Mouse (Mus musculus): ENCODE data around the gene Fcgrt. TPM values are rescaled to one million over a fixed set of nuclear protein-coding genes. Genes with fewer than 3 reads are reported as not detected.
A peak's percentile ranks its signal among the peaks of the same experiment; 100 is the strongest.

Gene Fcgrt
- polyA plus RNA-seq, 1 experiment: 120 TPM

DNA sequence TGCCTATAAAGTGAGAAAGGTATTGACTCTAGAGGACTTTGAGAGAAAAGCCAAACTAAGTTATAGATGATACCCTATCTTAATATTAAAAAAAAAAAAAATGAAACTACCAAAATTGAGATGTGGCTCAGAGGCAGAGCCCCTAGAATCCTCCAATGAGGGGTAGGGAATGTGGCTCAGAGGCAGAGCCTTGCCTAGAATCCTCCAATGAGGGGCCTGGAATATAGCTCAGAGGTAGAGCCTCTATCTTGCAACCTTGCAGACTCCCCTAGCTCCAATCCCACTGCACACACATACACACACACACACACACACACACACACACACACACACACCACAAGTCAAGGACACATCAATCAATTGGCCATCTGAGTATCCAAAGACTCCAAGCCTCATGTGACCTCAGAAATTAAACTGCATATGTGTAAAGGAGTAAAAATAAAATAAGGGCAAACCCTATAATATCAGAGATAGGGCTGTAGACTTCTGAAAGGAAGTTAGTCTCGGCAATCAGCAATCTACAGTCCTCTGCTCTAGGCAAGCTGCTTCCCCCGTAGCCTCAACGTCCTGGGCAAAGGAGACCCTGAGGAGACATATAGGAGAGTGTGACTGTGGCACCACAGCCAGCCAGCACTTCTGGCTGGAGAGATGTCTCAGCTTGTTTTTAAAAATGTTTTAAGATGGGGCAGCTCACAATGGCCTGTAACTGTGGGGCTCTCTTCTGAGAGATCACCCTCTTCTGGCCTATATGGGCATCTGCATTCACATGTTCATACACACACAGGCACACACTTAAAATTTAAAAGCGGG, 36.3 kb downstream of the Fcgrt start:
- WGBS: 83% methylated on average over 4 of the region's 4 CpGs
- TF ChIP-seq CTCF (IDR thresholded peaks at IDR 0.05; ENCODE audit: insufficient read depth, low read length) (no peak), POLR2A (IDR thresholded peaks at IDR 0.05; ENCODE audit: borderline replicate concordance, extremely low read depth, low read depth, low read length) (no peak)
- no peak for DNase-seq
- H3K4me3 ChIP-seq (replicated peaks; ENCODE audit: extremely low read depth, low read depth, low read length): no peak overlapping the region
- H3K4me1 ChIP-seq (ENCODE audit: control insufficient read depth, insufficient read depth, low read length): no peaks in the 10 kb centered on the region; the same call in 1 of the 2 replicates

GRCm38 (mm10) chr7:45062239-45062835, 41.3 kb downstream of the Fcgrt start, which contains the start of the genes Nosip and Prrg2:
Gene Nosip, plus strand, starts transcription at chr7:45062429.
Gene Prrg2, minus strand, starts transcription at chr7:45062677.
- DNase-seq: peak; percentile 89
- under 1% methylated on average over 31 of the region's 31 CpGs for WGBS
- Histone ChIP-seq H3K4me1 (ENCODE audit: control insufficient read depth, insufficient read depth, low read length) (peaks cover 7% of the 10 kb centered on the region), H3K4me3 (replicated peaks; ENCODE audit: extremely low read depth, low read depth, low read length) (peak within 1 kb of the TSS; percentile 99)
- TF ChIP-seq POLR2A (IDR thresholded peaks at IDR 0.05; ENCODE audit: borderline replicate concordance, extremely low read depth, low read depth, low read length): peak; percentile 87; the same call in 1 of the 2 replicates
- TF ChIP-seq CTCF (IDR thresholded peaks at IDR 0.05; ENCODE audit: insufficient read depth, low read length): no peak

DNA sequence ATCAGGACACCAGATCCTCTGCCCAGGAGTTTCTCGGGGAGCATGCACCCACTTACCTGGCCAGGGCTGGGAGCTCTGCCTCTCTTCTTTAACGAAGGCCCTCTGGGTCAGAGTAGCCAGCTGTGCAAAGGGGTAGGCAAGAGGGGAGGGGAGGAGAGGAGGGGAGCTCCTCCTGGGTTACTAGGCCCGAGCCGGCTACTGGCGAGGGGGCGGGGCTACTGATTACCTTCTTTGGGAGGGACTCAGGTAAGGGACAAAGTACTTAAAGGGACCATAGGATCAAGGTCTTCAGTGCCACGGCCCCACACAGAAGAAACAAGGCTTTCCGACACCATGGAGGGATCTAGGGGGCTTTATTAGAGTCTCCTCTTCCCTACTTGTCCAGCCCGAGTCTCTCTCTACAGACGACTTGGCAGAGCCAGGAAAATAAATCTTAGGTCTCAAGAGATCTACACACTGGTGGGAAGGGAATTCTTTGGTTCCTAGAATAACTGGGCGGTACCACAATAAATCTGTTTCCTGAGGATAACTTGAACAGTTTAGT, 42.0 kb downstream of the Fcgrt start:
- peaks cover 7% of the 10 kb centered on the region for H3K4me1 ChIP-seq (ENCODE audit: control insufficient read depth, insufficient read depth, low read length)
- peak overlapping the region; percentile 52 for H3K4me3 ChIP-seq (replicated peaks; ENCODE audit: extremely low read depth, low read depth, low read length)
- 14% methylated on average over 11 of the region's 11 CpGs for WGBS
- DNase-seq: peak; percentile 71
- TF ChIP-seq POLR2A (IDR thresholded peaks at IDR 0.05; ENCODE audit: borderline replicate concordance, extremely low read depth, low read depth, low read length) (no peak), CTCF (IDR thresholded peaks at IDR 0.05; ENCODE audit: insufficient read depth, low read length) (no peak)

DNA sequence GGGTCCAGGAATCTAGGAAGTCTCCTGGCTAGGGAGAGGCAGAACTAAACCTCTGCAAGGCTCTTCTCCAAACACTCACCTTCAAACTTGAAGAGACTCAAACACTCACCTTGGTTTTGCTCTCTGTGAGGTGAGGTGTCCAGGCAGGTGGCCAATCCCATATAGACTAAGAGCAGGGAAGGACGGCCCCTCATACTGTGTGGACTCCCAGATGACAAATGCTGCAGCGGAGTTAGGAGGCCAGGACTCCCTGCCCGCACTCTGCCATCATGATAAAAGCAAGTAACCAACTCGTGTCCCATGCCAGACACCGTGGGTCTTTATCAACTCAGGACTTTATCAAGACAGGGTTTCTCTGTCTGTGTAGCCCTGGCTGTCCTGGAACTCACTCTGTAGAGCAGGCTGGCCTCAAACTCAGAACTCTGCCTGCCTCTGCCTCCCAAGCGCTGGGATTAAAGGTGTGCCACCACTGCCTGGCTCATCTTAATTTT, 43.0 kb downstream of the Fcgrt start:
- 85% methylated on average over 6 of the region's 6 CpGs for WGBS
- Histone ChIP-seq H3K4me1 (ENCODE audit: control insufficient read depth, insufficient read depth, low read length) (peaks cover 7% of the 10 kb centered on the region), H3K4me3 (replicated peaks; ENCODE audit: extremely low read depth, low read depth, low read length) (no peak overlapping the region)
- DNase-seq: no peak
- TF ChIP-seq POLR2A (IDR thresholded peaks at IDR 0.05; ENCODE audit: borderline replicate concordance, extremely low read depth, low read depth, low read length) (no peak), CTCF (IDR thresholded peaks at IDR 0.05; ENCODE audit: insufficient read depth, low read length) (no peak)

- no peak overlapping the region for H3K4me3 ChIP-seq (replicated peaks; ENCODE audit: extremely low read depth, low read depth, low read length)
- H3K4me1 ChIP-seq (ENCODE audit: control insufficient read depth, insufficient read depth, low read length): peaks cover 7% of the 10 kb centered on the region
- no peak for DNase-seq
- TF ChIP-seq POLR2A (IDR thresholded peaks at IDR 0.05; ENCODE audit: borderline replicate concordance, extremely low read depth, low read depth, low read length) (no peak), CTCF (IDR thresholded peaks at IDR 0.05; ENCODE audit: insufficient read depth, low read length) (no peak)
- 77% methylated on average over 10 of the region's 10 CpGs for WGBS
Measured at GRCm38 (mm10) chr7:45058607-45059571, 44.8 kb downstream of the Fcgrt start.

DNA sequence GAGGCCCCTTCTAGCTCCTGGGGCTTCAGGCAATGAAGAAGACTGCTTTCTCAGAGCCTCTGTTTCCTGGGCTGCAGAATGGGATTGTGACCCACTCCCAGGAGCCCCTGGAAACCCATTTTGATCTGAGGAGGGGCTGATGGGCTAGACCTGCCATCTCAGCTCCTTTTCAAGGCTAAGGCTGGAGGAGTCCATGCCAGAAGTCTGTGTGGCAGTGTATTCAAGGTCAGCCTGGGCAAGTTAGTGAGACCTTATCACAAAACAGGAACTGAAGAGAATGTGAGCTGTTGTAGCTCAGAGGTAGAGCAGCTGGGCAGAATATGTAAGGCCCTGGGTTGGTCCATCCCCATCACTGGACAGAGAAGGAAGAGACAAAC, 46.7 kb downstream of the Fcgrt start:
- no peak for TF ChIP-seq CTCF (IDR thresholded peaks at IDR 0.05; ENCODE audit: insufficient read depth, low read length)
- no peak for TF ChIP-seq POLR2A (IDR thresholded peaks at IDR 0.05; ENCODE audit: borderline replicate concordance, extremely low read depth, low read depth, low read length)
- H3K4me3 ChIP-seq (replicated peaks; ENCODE audit: extremely low read depth, low read depth, low read length): no peak overlapping the region
- no peak for DNase-seq
- peaks cover 8% of the 10 kb centered on the region for H3K4me1 ChIP-seq (ENCODE audit: control insufficient read depth, insufficient read depth, low read length)

GRCm38 (mm10) chr7:45056329-45056971, 47.2 kb downstream of the Fcgrt start:
- DNase-seq: no peak
- TF ChIP-seq CTCF (IDR thresholded peaks at IDR 0.05; ENCODE audit: insufficient read depth, low read length) (no peak), POLR2A (IDR thresholded peaks at IDR 0.05; ENCODE audit: borderline replicate concordance, extremely low read depth, low read depth, low read length) (no peak)
- WGBS: 66% methylated on average over 14 of the region's 14 CpGs
- no peak overlapping the region for H3K4me3 ChIP-seq (replicated peaks; ENCODE audit: extremely low read depth, low read depth, low read length)
- H3K4me1 ChIP-seq (ENCODE audit: control insufficient read depth, insufficient read depth, low read length): peaks cover 9% of the 10 kb centered on the region

- H3K4me1 ChIP-seq (ENCODE audit: control insufficient read depth, insufficient read depth, low read length): peaks cover 8% of the 10 kb centered on the region
- TF ChIP-seq POLR2A (IDR thresholded peaks at IDR 0.05; ENCODE audit: borderline replicate concordance, extremely low read depth, low read depth, low read length) (peak; percentile 87; the same call in 1 of the 2 replicates), CTCF (IDR thresholded peaks at IDR 0.05; ENCODE audit: insufficient read depth, low read length) (no peak)
- under 1% methylated on average over 33 of the region's 33 CpGs for WGBS
- DNase-seq: peak; percentile 92
- H3K4me3 ChIP-seq (replicated peaks; ENCODE audit: extremely low read depth, low read depth, low read length): peak overlapping the region; percentile 58
Measured at GRCm38 (mm10) chr7:45053931-45054510, 49.6 kb downstream of the Fcgrt start.
